Mouse (Mus musculus) hindbrain, postnatal 0 days (tissue): ENCODE results near the gene Nrcam. TPM values are rescaled to one million over a fixed set of nuclear protein-coding genes. Genes with fewer than 3 reads are reported as not detected.
A peak's percentile ranks its signal among the peaks of the same experiment; 100 is the strongest.
"Not testable (repeated sequence)": the region's sequence is repeated elsewhere in the genome, so short reads cannot be mapped to it uniquely, and the experiment has no call there.

Source experiments
- ATAC-seq: fragments of 200-750 bp; cut with Nextera tagmentation; 2 replicates; pipeline ENCODE4 v1.8.0; 2017; ENCODE audit warnings: mild to moderate bottlenecking, moderate TSS enrichment, moderate library complexity
- DNase-seq: peaks from one replicate; pipeline ENCODE4 v3.0.0-alpha.2; 2015; ENCODE audit warnings: low spot score
- H3K27ac ChIP-seq: fragments of 300-500 bp; sonication (generic); 2 replicates; pipeline ENCODE4 v1.5.1; 2014; ENCODE audit warnings: mild to moderate bottlenecking
- H3K27me3 ChIP-seq: fragments of 300-500 bp; sonication (generic); 2 replicates; pipeline ENCODE4 v1.6.1; 2014; ENCODE audit warnings: low read length, mixed read lengths; ENCODE audit not compliant: insufficient read depth
- H3K36me3 ChIP-seq: fragments of 300-500 bp; sonication (generic); 2 replicates; pipeline ENCODE4 v1.6.1; 2014; ENCODE audit warnings: low read length, mixed read lengths; ENCODE audit not compliant: insufficient read depth
- H3K4me1 ChIP-seq: fragments of 300-500 bp; sonication (generic); 2 replicates; pipeline ENCODE4 v1.6.1; 2014; ENCODE audit warnings: antibody characterized with exemption, low read length, mixed read lengths; ENCODE audit not compliant: insufficient read depth
- H3K4me2 ChIP-seq: fragments of 300-500 bp; sonication (generic); 2 replicates; pipeline ENCODE4 v1.6.1; 2014; ENCODE audit warnings: low read depth, mild to moderate bottlenecking, low read length, moderate library complexity, mixed read lengths
- H3K4me3 ChIP-seq: fragments of 300-500 bp; sonication (generic); 2 replicates; pipeline ENCODE4 v1.5.1; 2014; ENCODE audit warnings: low read length
- H3K9ac ChIP-seq: fragments of 300-500 bp; sonication (generic); replicated peaks from 2 replicates; pipeline ENCODE4 v1.6.1; 2014; ENCODE audit warnings: mild to moderate bottlenecking, low read length, moderate library complexity, mixed read lengths
- H3K9me3 ChIP-seq: fragments of 300-500 bp; sonication (generic); 2 replicates; pipeline ENCODE4 v1.6.1; 2016; ENCODE audit warnings: low read length, mixed read lengths
- CTCF ChIP-seq: IDR thresholded peaks from 2 replicates; pipeline ENCODE4 v1.5.1; 2016; ENCODE audit warnings: antibody characterized with exemption, control low read depth, low read depth
- WGBS: fragments of 180-500 bp; shearing (Covaris S2); extraction: QIAGEN DNeasy Blood & Tissue Kit; methylation state at CpG from one replicate; pipeline ENCODE4 v1.1.7; 2014; 5-methylcytosine and 5-hydroxymethylcytosine counted together
- polyA plus RNA-seq: library from polyadenylated mRNA; unstranded; fragments of >200 nt; fragmentation: Nextera tagmentation; extraction: Ambion mirVana; gene quantifications from 2 replicates; pipeline ENCODE4 v1.2.1, GENCODE M21; 2015
- total RNA-seq: library from RNA; depleted of rRNA; stranded (reverse); fragments of >200 nt; gene quantifications from 2 replicates; pipeline ENCODE4 v1.2.3, GENCODE M21; 2014; rRNA removed

Nrcam gene
- total RNA-seq (163 and 192 TPM in 2 replicates), polyA plus RNA-seq (113 and 117 TPM in 2 replicates)

DNA sequence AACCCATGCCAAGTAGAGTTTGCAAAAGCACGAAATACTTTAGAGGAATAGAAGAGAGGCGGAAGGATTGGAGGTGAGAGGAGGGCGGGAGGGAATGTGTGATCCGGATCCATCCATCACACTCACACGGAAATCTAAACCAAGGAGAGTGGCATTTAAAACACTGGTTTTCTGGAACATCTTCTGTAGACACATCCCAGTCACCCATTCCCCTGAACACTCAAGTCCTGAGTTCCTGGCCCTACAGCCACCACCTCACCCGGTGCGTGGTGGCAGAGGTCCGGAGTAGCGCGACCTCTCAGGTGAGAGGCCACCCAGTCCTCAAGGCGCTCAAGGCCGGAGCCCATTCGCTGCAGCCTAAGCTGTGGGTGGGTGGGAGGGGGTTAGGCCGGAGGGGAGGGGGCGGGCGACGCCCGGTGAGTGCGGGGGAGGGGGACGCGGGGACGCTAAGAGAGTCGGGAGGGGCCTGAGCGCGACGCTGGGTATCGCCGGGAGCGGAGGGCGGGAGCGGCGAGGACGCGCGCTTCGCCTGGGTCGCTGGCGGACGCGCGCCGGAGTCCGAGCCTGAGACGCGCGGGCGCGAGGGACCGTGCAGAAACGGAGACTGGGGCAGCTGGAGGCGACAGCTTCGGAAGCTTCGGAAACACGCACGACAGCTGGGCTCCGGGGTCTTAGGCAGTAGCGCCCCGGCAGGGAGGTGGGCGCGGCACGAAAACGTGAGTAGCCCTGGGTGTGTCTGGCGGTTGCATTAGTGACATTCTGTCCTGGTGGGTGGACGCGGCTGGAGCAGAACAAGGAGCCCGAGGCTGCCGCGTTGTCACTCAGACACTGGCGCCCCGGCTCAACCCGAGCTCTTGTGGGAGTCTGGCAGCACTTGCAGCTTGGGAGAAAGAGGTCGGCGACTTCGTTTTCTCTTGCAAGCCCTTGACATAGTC, at the start of gene Nrcam:
Gene Nrcam, plus strand, starts transcription at position 505 of the 935 bp plus-strand sequence.
- WGBS, result 3% methylated on average over 59 of the region's 74 CpGs

GRCm38 (mm10) chr12:44280147-44280546, 48.5 kb upstream of the Nrcam start:
- not testable (repeated sequence) for H3K4me3 ChIP-seq, H3K4me2 ChIP-seq, H3K9me3 ChIP-seq, H3K27ac ChIP-seq, H3K27me3 ChIP-seq, H3K36me3 ChIP-seq, H3K9ac ChIP-seq, DNase-seq, ATAC-seq, H3K4me1 ChIP-seq
- 85% methylated on average over 2 of the region's 2 CpGs for WGBS

More for the DNA sequence above, at the start of gene Nrcam:
- Histone ChIP-seq H3K4me1 (peaks cover 9% of the 10 kb centered on the region), H3K4me3 (peak within 1 kb of the TSS; percentile 59), H3K27me3 (no peaks in the 10 kb centered on the region), H3K36me3 (no peaks in the 10 kb centered on the region), H3K27ac (peak within 1 kb of the TSS; percentile 90), H3K4me2 (peak within 1 kb of the TSS; percentile 82), H3K9me3 (no peaks in the 10 kb centered on the region), H3K9ac (peak within 1 kb of the TSS; percentile 88)
- no peak for TF ChIP-seq CTCF
- DNase-seq, result peak; percentile 93
- ATAC-seq, result peak; percentile 83

GRCm38 (mm10) chr12:44281534-44281933, 47.2 kb upstream of the Nrcam start:
- Histone ChIP-seq H3K27me3 (no peaks in the 10 kb centered on the region), H3K27ac (no peak overlapping the region), H3K4me2 (no peak overlapping the region), H3K4me1 (no peaks in the 10 kb centered on the region), H3K9ac (no peak overlapping the region), H3K36me3 (peaks cover 11% of the 10 kb centered on the region; the same call in 1 of the 2 replicates), H3K9me3 (no peaks in the 10 kb centered on the region), H3K4me3 (no peak overlapping the region)
- DNase-seq (no peak), ATAC-seq (no peak)
- 89% methylated on average over 3 of the region's 3 CpGs for WGBS
- no peak for TF ChIP-seq CTCF

- Histone ChIP-seq H3K9me3 (no peaks in the 10 kb centered on the region), H3K27ac (no peak overlapping the region), H3K4me1 (no peaks in the 10 kb centered on the region), H3K4me3 (no peak overlapping the region), H3K9ac (no peak overlapping the region), H3K27me3 (no peaks in the 10 kb centered on the region), H3K4me2 (no peak overlapping the region), H3K36me3 (peaks cover 11% of the 10 kb centered on the region; the same call in 1 of the 2 replicates)
- TF ChIP-seq CTCF, result no peak
- ATAC-seq (no peak), DNase-seq (no peak)
- WGBS, result 72% methylated on average over 9 of the region's 9 CpGs
These were observed 45.3 kb upstream of the Nrcam start for GRCm38 (mm10) chr12:44283378-44283777.

GRCm38 (mm10) chr12:44286992-44287391, 41.7 kb upstream of the Nrcam start:
- Histone ChIP-seq H3K27ac (no peak overlapping the region), H3K9ac (no peak overlapping the region), H3K4me2 (no peak overlapping the region), H3K4me1 (no peaks in the 10 kb centered on the region), H3K27me3 (no peaks in the 10 kb centered on the region), H3K4me3 (no peak overlapping the region), H3K9me3 (no peaks in the 10 kb centered on the region), H3K36me3 (peaks cover 18% of the 10 kb centered on the region)
- no peak for DNase-seq
- TF ChIP-seq CTCF, result no peak
- 86% methylated on average over 8 of the region's 8 CpGs for WGBS
- ATAC-seq, result no peak

GRCm38 (mm10) chr12:44292281-44292680, 36.4 kb upstream of the Nrcam start:
- Histone ChIP-seq H3K4me1 (no peaks in the 10 kb centered on the region), H3K27ac (no peak overlapping the region), H3K4me2 (no peak overlapping the region), H3K36me3 (peaks cover 6% of the 10 kb centered on the region), H3K27me3 (no peaks in the 10 kb centered on the region), H3K9me3 (no peaks in the 10 kb centered on the region), H3K4me3 (no peak overlapping the region), H3K9ac (no peak overlapping the region)
- TF ChIP-seq CTCF, result peak; percentile 82
- peak; percentile 88 for DNase-seq
- peak; percentile 59; the same call in 1 of the 2 replicates for ATAC-seq

GRCm38 (mm10) chr12:44300793-44301192, 27.9 kb upstream of the Nrcam start:
- H3K27me3 ChIP-seq, result no peaks in the 10 kb centered on the region
- no peak for ATAC-seq
- DNase-seq, result no peak

More at GRCm38 (mm10) chr12:44300793-44301192, 27.9 kb upstream of the Nrcam start:
- H3K4me1 ChIP-seq, result no peaks in the 10 kb centered on the region
- H3K4me2 ChIP-seq, result no peak overlapping the region
- no peaks in the 10 kb centered on the region for H3K9me3 ChIP-seq
- no peak overlapping the region for H3K27ac ChIP-seq
- H3K36me3 ChIP-seq, result no peaks in the 10 kb centered on the region
- no peak overlapping the region for H3K9ac ChIP-seq
- no peak for TF ChIP-seq CTCF
- no peak overlapping the region for H3K4me3 ChIP-seq
